Mouse (Mus musculus): Measurements from ENCODE around the gene Taok3. TPM values are rescaled to one million over a fixed set of nuclear protein-coding genes. Genes with fewer than 3 reads are reported as not detected.

Gene Taok3
- total RNA-seq, 2 experiments from 2014 or later: 57.5 to 80.2 TPM

- ATAC-seq (ENCODE audit: poor library complexity, severe bottlenecking): peak; percentile 62
These were observed 18.5 kb downstream of the Taok3 start for GRCm38 (mm10) chr5:117138295-117138988.

DNA sequence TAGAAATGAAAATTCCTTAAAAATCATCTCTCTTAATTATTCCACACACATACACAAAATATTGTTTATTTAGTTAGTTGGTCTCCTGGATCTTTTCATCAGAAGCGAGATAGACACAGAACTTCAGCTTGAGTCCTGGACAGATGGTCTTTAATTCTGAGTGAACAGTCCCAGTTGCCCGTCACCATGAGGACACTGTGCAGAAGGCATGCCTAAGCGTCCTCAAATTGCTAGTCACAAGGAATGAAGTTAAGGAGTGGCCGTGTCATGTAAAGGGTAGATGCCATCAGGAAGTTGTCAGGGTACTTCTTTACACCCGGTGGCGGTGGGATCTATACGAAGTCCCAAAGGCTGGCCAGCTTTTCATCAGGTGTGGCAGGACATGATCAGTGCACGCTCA lies 19.9 kb downstream of the Taok3 start:
- no peak for ATAC-seq (ENCODE audit: poor library complexity, severe bottlenecking)

DNA sequence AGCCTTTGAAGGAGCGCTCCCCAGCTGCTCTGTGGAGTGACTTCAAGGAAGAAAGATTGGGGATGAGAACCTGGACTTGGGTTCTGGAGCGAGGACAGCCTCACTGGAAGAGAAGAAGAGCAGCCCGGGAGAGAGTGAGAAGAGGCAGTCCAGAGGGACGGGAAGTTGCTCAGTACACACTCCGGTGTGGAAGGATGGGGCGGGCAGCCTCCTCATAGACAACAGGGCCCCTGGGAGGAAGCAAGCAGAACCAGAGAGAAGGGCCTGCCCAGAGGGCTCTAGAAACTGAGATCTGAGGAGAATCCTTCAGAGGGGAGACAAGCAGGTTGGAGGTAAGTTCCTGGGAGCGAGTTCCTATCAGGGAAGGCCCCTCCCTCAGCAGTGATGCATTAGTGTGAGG lies 20.4 kb downstream of the Taok3 start:
- peak; percentile 58 for ATAC-seq (ENCODE audit: poor library complexity, severe bottlenecking)

DNA sequence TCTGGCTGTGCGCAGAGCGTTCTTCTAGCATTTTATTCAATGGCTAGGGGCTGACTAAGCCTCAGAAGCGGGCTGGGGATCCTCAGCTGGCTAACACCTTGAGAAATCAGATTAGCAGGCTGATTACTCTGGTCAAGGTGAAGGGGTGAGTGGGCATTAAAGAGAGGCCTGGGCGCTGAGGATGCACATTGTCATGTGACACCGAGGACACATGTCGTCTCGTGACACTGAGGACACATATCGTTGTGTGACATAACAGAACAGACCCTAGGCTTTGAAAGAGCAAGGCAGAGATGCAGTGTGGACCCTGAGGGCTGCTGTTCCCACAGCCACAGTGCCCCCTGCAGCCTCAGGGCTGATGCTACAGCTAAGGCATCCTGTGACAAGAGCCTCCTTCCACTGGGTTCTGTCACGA lies 23.8 kb downstream of the Taok3 start:
- ATAC-seq (ENCODE audit: poor library complexity, severe bottlenecking): peak; percentile 53

- peak; percentile 45; the same call in 1 of the 2 replicates for ATAC-seq (ENCODE audit: poor library complexity, severe bottlenecking)
These were observed 26.2 kb downstream of the Taok3 start for GRCm38 (mm10) chr5:117146165-117146564.

DNA sequence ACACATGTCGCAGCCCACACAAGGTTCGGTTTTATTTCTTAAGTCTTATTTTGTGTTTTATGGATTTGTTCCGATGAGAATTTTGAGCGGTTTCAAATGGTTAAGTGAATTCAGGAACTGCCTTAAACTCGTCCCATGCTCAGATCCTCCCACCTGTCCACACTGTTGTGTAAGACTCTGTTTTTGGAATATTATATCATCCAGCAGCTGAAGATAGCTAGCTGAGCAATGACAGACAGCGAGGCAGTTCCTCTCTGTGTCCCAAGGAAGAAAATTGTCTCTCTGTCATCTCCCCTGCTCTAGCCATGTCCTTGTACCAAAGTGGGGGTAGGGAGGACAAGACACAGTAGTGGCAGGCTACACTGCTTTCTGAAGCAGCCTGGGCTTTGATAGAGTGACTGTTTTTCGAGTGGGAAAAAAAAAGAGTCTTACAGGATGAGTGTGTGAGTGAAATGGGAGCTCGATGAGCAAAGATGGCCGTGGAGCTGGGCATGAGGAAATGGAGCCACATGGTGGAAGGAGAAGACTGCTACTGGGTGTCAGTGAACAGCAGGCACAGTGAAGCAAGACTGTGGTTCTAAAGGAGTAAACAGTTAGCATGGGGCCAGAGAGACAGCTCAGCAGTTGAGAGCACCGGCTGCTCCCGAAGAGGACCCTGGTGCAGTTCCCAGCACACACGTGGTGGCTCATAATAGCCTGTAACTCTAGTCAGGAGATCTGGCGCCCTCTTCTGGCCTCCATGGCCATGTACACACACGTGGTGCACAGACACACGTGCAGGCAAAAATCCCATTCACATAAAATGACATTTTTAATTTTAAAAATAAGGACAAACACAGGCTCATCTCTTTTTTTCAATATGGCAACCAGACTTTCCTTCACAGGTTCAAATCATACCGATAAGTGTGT lies 27.5 kb downstream of the Taok3 start:
- ATAC-seq (ENCODE audit: poor library complexity, severe bottlenecking): no peak

- ATAC-seq (ENCODE audit: poor library complexity, severe bottlenecking): peak; percentile 63
These were observed 29.4 kb downstream of the Taok3 start for GRCm38 (mm10) chr5:117149054-117149942.

DNA sequence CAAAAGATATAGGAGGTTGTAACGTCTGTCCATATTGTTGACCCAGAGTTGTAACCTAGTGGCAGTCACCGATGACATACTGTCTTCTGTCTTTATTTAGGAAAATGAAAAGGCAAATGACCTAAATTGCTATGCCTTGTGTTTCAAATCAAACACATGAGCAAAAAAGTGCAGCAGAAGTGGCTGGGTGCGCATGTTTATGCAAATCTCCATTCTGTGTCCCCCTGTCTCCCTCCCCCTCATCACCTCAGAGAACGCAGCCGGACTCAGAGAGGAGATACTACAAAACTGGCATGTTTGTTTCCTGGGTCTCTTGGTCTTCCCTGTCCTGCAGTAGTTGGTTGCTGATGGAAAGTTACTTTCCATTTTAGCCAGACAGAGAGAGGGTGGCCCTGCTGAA lies 30.1 kb downstream of the Taok3 start:
- ATAC-seq (ENCODE audit: poor library complexity, severe bottlenecking): no peak

DNA sequence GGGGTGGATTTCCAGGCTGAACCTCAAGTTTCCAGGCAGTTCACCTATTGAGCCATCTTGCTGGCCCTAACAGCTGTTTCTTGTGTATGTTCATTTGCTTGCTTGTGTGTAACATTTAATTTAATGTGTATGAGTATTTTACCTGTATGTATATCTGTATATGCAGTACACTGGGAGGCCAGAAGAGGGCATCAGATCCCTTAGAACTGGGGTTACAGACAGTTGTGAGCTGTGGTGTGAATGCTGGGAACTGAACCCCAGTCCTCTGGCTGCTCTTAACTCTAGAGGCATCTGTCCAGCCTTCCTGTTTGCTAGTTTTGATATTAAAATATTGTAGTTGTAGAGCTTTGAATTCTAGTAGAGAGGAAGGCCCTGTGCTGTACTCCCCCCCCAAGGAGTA lies 33.0 kb downstream of the Taok3 start:
- ATAC-seq (ENCODE audit: poor library complexity, severe bottlenecking): no peak

GRCm38 (mm10) chr5:117153527-117154091 lies 33.7 kb downstream of the Taok3 start:
- no peak for ATAC-seq (ENCODE audit: poor library complexity, severe bottlenecking)

GRCm38 (mm10) chr5:117158335-117159018 lies 38.5 kb downstream of the Taok3 start:
- peak; percentile 90 for ATAC-seq (ENCODE audit: poor library complexity, severe bottlenecking)

DNA sequence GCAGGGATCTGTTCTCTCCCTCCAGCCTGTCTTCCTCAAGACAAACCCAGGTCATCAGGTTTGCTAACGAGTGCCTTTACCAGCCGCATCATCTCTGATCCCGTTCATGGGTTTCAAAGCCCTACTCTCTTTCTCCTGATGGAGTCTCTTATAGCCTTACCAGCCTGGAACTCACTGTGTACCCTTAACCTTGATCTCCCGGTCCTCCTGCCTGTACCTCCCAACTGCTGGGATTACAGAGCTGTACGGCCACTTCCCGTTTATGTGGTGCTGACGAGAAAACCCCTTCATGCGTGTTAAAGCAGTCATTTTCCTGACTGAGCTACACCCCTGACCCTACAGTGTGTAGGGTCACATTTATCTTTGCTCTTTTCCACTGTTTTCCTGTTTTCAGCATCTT lies 39.4 kb downstream of the Taok3 start:
- ATAC-seq (ENCODE audit: poor library complexity, severe bottlenecking): peak; percentile 22; the same call in 1 of the 2 replicates

DNA sequence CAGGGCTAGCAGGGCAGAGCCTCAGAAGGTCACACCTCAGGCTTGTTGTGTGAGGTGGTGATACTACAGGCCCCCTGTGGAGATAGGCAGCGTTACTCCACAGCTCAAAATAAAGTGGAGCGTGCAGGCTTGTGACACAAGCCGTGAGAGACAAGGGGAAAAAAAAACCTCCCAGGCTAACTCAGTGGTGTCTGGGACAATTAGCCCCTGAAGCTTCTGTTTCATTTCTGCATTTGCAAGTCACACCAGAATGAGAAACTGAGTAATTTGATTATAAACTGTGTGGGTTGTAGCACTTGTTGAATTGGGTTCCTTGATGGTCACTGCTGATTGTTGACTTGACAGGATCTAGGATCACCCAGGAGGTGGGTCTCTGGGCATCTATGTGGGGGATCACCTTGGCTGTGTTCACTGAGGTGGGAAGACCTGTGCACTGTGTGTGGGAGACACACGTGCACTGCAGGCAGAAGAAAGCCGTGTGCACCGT lies 39.9 kb downstream of the Taok3 start:
- ATAC-seq (ENCODE audit: poor library complexity, severe bottlenecking): peak; percentile 34

GRCm38 (mm10) chr5:117160499-117160898 lies 40.6 kb downstream of the Taok3 start:
- no peak for ATAC-seq (ENCODE audit: poor library complexity, severe bottlenecking)

DNA sequence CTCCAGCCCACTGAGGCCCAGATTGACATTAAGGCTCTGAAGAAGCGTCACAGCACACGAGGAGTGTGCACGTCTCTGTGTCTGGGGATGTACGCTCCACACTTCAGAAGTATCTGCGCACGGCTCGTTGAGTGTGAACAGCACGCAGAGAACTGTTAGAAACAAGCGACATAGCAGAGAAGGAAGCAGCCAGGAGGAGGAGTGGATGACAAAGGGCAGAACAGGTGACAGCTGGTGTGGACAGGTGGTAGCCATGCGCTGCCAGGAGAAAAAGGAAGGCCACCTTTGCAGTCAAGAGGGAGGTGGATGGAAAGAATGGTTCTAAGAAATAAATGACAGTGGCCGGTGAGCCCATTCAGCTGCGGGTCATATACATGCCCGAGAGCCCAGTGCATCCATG lies 43.9 kb downstream of the Taok3 start:
- no peak for ATAC-seq (ENCODE audit: poor library complexity, severe bottlenecking)

- peak; percentile 70 for ATAC-seq (ENCODE audit: poor library complexity, severe bottlenecking)
These were observed 44.6 kb downstream of the Taok3 start for GRCm38 (mm10) chr5:117164516-117164915.

GRCm38 (mm10) chr5:117164923-117165322 lies 45.0 kb downstream of the Taok3 start:
- ATAC-seq (ENCODE audit: poor library complexity, severe bottlenecking): no peak

DNA sequence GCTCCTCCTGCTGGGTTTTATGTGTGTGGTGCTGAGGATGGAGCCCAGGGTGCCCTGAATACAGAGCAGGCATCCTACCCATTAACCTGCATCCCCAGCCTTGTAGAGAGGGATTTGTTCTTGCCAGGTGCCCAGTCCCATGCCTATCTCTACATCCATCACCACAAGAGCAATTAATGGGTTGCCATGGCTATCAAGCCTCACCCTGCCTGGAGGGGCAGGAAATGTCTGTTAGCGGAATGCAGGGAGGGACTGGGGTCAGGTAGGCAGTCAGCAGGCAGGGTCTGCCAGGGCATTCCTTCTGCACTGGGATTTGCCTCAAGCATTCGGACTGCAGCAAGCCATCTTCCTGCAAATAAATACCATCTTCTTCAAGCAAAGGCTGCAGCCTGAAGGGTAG lies 46.0 kb downstream of the Taok3 start:
- no peak for ATAC-seq (ENCODE audit: poor library complexity, severe bottlenecking)

DNA sequence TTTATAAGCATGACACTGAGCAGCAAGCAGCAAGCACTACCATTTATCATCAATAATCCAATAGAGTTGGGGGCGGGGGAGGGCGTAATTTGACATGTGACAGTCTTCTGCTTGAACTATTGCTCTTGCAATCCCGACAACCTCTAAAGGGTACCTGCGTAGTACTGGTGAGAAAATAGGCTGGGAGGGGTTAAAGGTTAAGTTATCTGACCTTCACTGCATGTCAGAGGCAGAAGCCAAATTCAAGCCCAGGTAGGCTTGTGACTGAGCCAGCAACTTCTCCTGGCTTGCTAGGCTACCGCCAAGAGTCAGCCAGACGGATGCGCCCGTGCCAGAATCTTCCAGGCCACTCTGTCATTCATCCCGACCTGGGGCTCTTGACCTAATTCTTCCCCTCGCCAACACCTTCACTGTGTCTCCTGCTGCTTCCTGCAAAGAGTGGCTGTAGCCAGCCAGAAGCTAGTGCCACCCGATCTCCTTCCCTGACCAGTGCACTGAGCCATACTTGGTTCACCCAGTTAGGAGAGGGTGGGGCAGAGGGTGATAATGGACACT lies 47.0 kb downstream of the Taok3 start:
- no peak for ATAC-seq (ENCODE audit: poor library complexity, severe bottlenecking)
